ENCODE assay signal across 24 mouse cellular contexts in genomic region chrX:102121321-102121720, GRCm38 (mm10).
"Had no signal": no experiment of that assay in that cellular context is flagged by ENCODE, and none has a peak within 500 bp of the region (broad histone marks: within the 10 kb centered on the region; RNA-seq: fewer than 3 reads in every experiment).

No protein-coding gene starts in this region.

- H3K4me2 ChIP-seq: heart, embryonic 11.5 days; heart, embryonic 13.5 days; heart, embryonic 15.5 days; hindbrain, embryonic 12.5 days; hindbrain, embryonic 14.5 days; limb, embryonic 12.5 days had no signal

- H3K27me3 ChIP-seq: heart, embryonic 15.5 days; hindbrain, embryonic 12.5 days had no signal

- DNase-seq: gastrocnemius, adult 2 months; gastrocnemius, postnatal 10 days; gastrocnemius, postnatal 25 days; heart, adult 2 months; heart, postnatal 4 days; kidney, adult 11 months; kidney, adult 8-10 months; kidney, postnatal 10 days; kidney, postnatal 36 days; layer of hippocampus, adult 9-11 months; layer of hippocampus, postnatal 36 days; liver had no signal

- H3K4me3 ChIP-seq: gastrocnemius, adult 2 months; heart, adult 2 months; heart, embryonic 13.5 days; heart, embryonic 15.5 days; hindbrain, embryonic 10.5 days; hindbrain, embryonic 12.5 days; limb, embryonic 10.5 days; limb, embryonic 12.5 days had no signal

- H3K9me3 ChIP-seq: heart, embryonic 13.5 days; heart, embryonic 15.5 days; hindbrain, embryonic 10.5 days; hindbrain, embryonic 12.5 days; limb, embryonic 10.5 days; limb, embryonic 12.5 days; liver, embryonic 12.5 days had no signal

- H3K9ac ChIP-seq: heart, embryonic 13.5 days; heart, embryonic 15.5 days; hindbrain, embryonic 12.5 days; hindbrain, embryonic 14.5 days; limb, embryonic 12.5 days; liver, embryonic 12.5 days; liver, embryonic 14.5 days had no signal

- H3K4me1 ChIP-seq: hindbrain, embryonic 12.5 days; limb, embryonic 10.5 days; limb, embryonic 12.5 days had no signal

- ATAC-seq: hindbrain, embryonic 16.5 days; inflammation-experienced regulatory T-cells, adult 6 months; liver, embryonic 12.5 days had no signal

- H3K27ac ChIP-seq: gastrocnemius, adult 2 months; heart, adult 2 months; heart, embryonic 13.5 days; heart, embryonic 15.5 days; hindbrain, embryonic 10.5 days; hindbrain, embryonic 12.5 days; hindbrain, embryonic 14.5 days; limb, embryonic 10.5 days; limb, embryonic 12.5 days; liver, embryonic 12.5 days; liver, embryonic 14.5 days had no signal
